Mouse (Mus musculus) neural tube, embryonic 12.5 days (tissue): ENCODE measurements at regions not wholly inside any gene's neighbourhood (a gene's known extent, or its start where the extent isn't known, plus 50 kb on each side); places are given as distances from the start of the nearest gene placed in this dataset. TPM values are rescaled to one million over a fixed set of nuclear protein-coding genes. Genes with fewer than 3 reads are reported as not detected.

ENCODE experiments used
- ATAC-seq: fragments of 200-750 bp; cut with Nextera tagmentation; 2 replicates; pipeline ENCODE4 v1.8.0; 2017; ENCODE audit warnings: low read depth, mild to moderate bottlenecking, moderate TSS enrichment, moderate library complexity; ENCODE audit not compliant: low FRiP score
- H3K27ac ChIP-seq: fragments of 300-500 bp; sonication (generic); 2 replicates; pipeline ENCODE4 v1.5.1; 2016
- H3K27me3 ChIP-seq: fragments of 300-500 bp; sonication (generic); replicated peaks from 2 replicates; pipeline ENCODE4 v1.6.1; 2016; ENCODE audit warnings: mild to moderate bottlenecking
- H3K36me3 ChIP-seq: fragments of 300-500 bp; sonication (generic); 2 replicates; pipeline ENCODE4 v1.6.1; 2016; ENCODE audit warnings: mild to moderate bottlenecking
- H3K4me1 ChIP-seq: fragments of 300-500 bp; sonication (generic); 2 replicates; pipeline ENCODE4 v1.6.1; 2016
- H3K4me2 ChIP-seq: fragments of 300-500 bp; sonication (generic); replicated peaks from 2 replicates; pipeline ENCODE4 v1.6.1; 2016; ENCODE audit warnings: mild to moderate bottlenecking
- H3K4me3 ChIP-seq: fragments of 300-500 bp; sonication (generic); 2 replicates; pipeline ENCODE4 v1.5.1; 2016
- H3K9ac ChIP-seq: fragments of 300-500 bp; sonication (generic); 2 replicates; pipeline ENCODE4 v1.6.1; 2016; ENCODE audit warnings: mild to moderate bottlenecking
- H3K9me3 ChIP-seq: fragments of 300-500 bp; sonication (generic); 2 replicates; pipeline ENCODE4 v1.6.1; 2016; ENCODE audit warnings: mild to moderate bottlenecking
- WGBS: fragments of 180-500 bp; shearing (Covaris S2); methylation state at CpG from one replicate; pipeline ENCODE4 v1.1.7; 2016; 5-methylcytosine and 5-hydroxymethylcytosine counted together
- microRNA-seq: library from miRNA; unstranded; fragments of <30 nt; microRNA quantifications from one replicate; pipeline ENCODE4, GENCODE M21; 2017

- no peaks in the 10 kb centered on the region for H3K36me3 ChIP-seq
- whole genome bisulfite sequencing, result 84% methylated on average over 3 of the region's 3 CpGs
- H3K27ac ChIP-seq, result no peak overlapping the region
- no peaks in the 10 kb centered on the region for H3K4me1 ChIP-seq
- H3K9ac ChIP-seq, result no peak overlapping the region
- ATAC-seq, result no peak
- H3K4me3 ChIP-seq, result no peak overlapping the region
- H3K9me3 ChIP-seq, result no peaks in the 10 kb centered on the region
- no peak overlapping the region for H3K4me2 ChIP-seq
- no peaks in the 10 kb centered on the region for H3K27me3 ChIP-seq
Measured at GRCm38 (mm10) chr3:38541296-38541695, 56.7 kb upstream of the Ankrd50 start.

- Histone ChIP-seq H3K9me3 (no peaks in the 10 kb centered on the region), H3K9ac (no peak overlapping the region), H3K4me3 (no peak overlapping the region), H3K27me3 (no peaks in the 10 kb centered on the region), H3K4me2 (no peak overlapping the region), H3K4me1 (no peaks in the 10 kb centered on the region), H3K36me3 (no peaks in the 10 kb centered on the region), H3K27ac (no peak overlapping the region)
- WGBS, result 85% methylated on average over 2 of the region's 2 CpGs
- no peak for ATAC-seq
Measured at GRCm38 (mm10) chr3:38538309-38538708, 53.7 kb upstream of the Ankrd50 start.

- Histone ChIP-seq H3K9ac (no peak overlapping the region), H3K27ac (no peak overlapping the region), H3K27me3 (no peaks in the 10 kb centered on the region), H3K4me3 (no peak overlapping the region), H3K9me3 (no peaks in the 10 kb centered on the region), H3K36me3 (no peaks in the 10 kb centered on the region), H3K4me2 (no peak overlapping the region), H3K4me1 (no peaks in the 10 kb centered on the region)
- ATAC-seq, result no peak
Measured at GRCm38 (mm10) chr3:38537770-38538169, 53.1 kb upstream of the Ankrd50 start.

Small RNA genes in the stretch of these regions (microRNA-seq; reads per million reads assigned to microRNA genes)
- gene Gm24462, result not detected
